Mouse (Mus musculus): Measurements from ENCODE around the gene Ddx54.
A peak's percentile ranks its signal among the peaks of the same experiment; 100 is the strongest.

The Ddx54 gene

DNA sequence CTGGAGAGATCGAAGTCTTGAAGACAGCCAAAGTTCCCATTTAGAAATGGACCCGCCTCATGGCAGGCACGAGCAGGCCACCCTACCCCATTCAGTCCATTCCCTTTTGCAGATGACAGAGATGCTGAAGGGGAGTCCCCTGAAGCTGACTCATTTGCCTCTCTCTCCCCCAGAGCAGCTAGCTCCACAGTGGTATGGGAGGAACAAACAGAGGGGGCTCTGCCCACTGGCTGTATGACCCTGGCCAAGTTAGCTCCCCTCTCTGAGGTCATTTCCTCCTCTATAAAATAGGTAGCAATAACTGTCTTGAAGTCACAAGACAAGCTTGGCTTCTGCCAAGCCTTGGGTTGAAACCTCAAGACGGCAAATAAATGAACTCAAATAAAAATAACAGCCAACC lies 29.0 kb upstream of the Ddx54 start:
- no peak for DNase-seq

- no peak for DNase-seq
Observed at GRCm38 (mm10) chr5:120584968-120585367, 27.6 kb upstream of the Ddx54 start.

DNA sequence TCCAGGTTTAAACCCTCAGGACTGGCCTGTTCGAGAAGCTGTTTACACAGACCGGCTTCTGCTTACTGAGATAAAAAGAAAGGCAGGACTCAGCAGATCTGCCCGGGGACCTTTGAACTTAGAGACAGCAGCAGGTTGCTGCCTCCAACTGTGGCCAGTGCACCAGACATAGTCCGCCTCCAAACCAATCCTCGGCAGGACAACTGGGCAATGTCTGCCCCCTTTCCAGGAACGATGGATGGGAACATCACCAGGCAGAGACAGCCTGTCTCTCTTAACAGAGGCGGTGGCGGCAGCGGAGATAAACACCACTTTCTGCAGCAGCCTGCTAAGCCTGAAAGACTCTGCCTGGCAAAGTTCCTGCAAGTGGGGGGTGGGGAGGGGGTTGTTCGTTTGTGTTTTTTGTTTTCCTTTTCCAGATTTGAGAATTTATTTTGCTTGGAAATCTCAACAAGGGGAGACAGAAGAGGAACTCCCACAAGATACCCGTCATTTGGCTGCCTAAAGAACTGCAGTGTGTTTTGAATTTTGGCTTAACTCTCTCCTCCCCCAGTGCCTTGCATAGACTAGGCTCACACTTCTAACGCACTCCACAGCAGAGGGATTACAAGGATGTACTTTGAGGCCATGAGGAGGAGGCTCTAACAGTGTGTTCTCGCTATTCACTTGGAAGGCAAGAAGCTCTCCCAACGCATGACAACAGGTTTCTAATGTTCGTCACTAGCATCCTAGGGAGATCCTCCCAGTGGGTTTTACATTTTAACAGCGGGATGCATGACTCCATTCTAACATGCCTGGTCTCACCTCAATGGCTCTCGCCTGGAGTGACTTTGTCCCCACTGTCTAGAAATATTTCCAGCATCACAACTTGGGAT lies 25.6 kb upstream of the Ddx54 start:
- no peak for DNase-seq

DNA sequence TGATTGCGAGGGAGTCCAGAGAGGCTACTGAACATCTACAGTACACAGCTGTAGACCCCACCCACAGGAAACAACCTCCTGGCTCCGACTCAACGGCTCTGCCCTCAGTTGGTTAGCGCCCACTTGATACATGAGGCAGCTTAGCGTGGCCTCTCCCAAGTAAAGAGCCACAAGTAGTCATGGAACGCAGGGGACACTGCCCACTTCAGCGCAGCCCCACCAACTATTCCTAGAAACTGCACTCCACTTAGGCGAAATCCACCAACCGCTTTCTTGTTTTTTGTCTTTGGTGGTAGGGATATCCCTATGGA lies 25.0 kb upstream of the Ddx54 start:
- DNase-seq: peak; percentile 46 to 64

DNA sequence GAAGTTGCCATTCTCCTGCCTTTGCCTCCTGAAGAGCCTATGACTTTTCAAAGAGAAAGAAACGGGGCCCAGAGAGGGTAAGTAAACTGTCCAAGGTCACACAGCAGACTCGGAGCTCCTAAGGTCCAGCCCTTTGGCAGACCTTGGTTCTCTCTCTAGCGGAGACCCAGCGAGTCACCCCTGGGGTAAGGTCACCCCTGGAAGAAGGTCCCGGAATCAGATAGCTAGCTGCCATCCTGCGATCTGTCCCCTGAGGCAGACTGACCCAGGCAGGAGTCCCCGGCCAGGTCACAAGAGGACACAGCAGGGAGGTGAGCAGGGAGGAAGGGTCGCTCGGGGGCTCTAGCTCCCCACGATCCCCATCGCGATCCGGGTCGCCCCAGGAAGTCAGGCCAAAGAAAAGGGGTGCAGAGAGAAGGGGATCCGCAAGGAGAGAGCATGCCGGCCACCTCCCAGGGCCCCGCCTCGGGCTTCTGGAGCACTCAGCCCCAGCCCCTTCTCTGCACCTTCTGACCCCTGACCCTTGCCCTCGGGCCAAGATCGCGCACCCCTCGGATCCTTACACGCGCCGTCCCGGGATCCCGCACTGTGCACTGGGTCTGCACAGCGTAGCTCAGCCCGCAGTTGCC lies 24.5 kb upstream of the Ddx54 start:
- no peak for DNase-seq

DNA sequence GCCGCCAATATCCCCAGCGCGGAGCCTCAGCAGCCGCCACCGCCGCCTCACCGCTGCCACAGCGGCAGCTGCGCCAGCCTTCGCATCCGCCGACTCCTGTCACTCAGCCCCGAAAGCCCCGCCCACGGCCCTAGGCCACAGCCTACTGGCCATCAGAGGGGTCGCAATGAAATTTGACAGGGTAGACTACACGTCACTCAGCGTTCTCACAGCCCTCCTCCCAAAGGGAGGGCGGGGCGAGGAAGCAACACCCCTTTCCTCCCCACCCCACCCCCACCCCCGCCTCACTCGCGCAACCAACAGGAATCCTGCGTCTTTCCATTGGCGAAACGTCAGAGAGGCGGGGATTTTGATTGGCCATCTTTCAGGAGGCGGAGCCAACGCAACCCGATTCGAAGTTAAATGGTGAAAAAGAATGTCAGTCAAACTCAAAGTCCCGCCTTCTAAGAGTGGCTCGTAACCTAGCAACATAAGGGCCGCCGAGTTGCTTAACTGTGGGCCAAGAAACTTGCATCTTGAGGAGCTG lies 23.9 kb upstream of the Ddx54 start, which contains the start of the genes Tpcn1 and Iqcd:
Tpcn1 (minus strand) TSS at position 105 of the 526 bp plus-strand sequence.
Iqcd (plus strand) TSS at position 448 of the 526 bp plus-strand sequence.
- DNase-seq: peak; percentile 99 to 100

GRCm38 (mm10) chr5:120590356-120591010 lies 22.1 kb upstream of the Ddx54 start:
- no peak for DNase-seq

- no peak for DNase-seq
Observed at GRCm38 (mm10) chr5:120592141-120592540, 20.4 kb upstream of the Ddx54 start.

DNA sequence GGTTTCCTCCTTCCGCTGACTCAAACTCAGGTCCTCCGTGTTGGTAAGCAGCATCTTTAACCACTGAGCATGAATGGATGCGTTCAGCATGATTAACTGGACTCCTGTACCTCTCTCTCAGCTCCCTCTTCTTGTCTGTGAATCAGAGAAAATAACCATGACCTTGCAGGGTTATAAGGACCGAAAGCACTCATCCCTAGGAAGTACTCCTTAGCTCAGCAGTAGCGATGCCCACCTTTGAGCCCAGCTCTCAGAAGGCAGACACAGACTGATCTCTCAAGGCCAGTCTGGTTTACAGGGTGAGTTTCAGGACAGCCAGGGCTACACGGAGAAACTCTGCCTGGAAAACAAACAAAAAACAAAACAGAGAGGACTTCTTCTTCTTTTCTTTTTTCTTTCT lies 18.1 kb upstream of the Ddx54 start:
- no peak for DNase-seq

DNA sequence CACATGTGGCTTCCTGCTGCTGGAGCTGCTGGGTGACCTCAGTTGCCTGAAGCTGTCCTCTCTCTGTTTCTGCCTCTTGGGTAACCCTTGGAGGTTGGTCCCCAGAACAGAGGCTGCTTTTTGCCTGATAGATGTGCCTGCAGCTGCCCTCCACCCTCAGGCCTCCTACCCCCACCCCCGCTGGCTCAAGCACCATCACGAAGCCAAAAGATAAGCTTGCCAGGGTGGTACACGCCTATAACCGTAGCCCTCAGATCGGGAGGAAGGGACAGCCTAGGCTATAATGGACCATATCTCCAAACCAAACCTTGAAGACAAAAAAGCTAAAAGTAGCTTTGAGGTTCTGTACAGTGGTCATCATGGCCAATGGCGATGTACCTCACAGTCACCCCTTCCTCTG lies 12.9 kb upstream of the Ddx54 start:
- no peak for DNase-seq

DNA sequence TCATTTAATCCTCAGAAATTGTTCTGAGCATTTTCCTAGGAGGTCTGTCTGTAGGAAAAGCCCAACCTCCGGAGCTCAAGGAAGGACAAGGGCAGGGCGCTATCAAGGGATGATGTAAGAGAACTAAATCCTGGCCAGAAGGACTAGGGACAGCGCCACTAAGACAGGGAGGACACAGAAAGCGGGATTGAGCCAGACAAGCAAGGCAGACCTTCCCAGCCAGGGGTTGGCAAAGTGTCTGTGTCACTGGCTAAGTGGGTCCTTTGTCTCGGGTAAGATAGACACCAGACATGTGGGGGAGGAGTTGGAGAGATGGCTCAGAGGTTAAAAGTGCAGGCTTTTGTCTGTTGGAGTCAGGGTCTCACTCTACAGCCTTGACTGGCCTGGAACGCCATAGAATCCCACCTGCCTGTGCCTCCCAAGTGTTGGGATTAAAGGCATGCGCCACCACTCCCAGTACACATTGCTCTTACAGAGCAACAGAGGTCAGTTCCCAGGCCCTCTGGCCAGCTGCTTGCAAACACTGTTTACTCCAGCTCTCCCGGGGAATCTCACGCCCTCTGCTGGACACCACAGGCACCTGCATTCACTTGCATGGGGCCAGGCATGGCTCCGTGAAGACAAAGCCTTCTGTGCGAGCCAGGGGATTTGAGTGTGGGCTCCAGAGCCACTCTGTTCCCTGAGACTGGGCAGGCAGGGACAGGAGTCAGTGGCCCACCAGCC lies 11.4 kb upstream of the Ddx54 start:
- DNase-seq: no peak

DNA sequence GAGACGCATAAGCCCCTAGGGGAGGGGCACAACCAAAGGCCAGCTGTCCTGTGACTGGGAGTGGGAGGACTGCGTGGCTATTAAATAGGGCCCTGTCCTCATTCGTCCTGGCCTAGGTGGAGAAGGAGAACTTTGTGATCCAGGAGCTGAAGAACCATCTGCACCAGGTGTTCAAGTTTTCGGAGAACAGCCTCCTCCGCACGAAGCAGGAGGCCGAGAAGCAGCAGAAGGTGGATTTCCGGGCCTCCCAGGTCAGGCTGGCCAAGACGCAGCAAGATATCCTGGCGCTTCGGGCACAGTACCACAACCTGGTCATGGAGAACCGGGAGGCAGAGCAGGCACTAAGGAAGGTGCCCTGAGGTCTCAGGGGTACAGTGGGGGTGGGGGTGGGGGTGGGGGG lies 10.3 kb upstream of the Ddx54 start:
- DNase-seq: no peak

GRCm38 (mm10) chr5:120603515-120603914 lies 9.0 kb upstream of the Ddx54 start:
- DNase-seq: no peak

DNA sequence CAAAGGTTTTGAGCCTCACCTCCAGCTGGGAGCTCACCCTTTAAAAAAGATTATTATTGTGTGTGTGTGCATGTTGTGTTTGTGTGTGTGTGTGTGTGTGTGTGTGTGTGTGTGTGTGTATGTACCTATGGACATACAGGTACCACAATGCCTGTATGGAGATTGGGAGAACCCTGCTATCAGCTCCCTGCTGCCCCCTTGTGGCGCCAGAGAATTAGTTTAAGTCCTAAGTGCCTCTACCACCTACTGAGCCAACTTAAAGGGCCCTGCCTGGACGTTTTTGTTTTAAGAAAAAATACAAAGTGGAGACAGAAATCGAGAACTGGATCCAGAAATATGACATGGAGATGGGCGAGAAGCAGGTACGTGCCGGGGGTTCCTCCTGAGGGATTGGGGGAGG lies 7.7 kb upstream of the Ddx54 start:
- peak; percentile 49 to 64 for DNase-seq

DNA sequence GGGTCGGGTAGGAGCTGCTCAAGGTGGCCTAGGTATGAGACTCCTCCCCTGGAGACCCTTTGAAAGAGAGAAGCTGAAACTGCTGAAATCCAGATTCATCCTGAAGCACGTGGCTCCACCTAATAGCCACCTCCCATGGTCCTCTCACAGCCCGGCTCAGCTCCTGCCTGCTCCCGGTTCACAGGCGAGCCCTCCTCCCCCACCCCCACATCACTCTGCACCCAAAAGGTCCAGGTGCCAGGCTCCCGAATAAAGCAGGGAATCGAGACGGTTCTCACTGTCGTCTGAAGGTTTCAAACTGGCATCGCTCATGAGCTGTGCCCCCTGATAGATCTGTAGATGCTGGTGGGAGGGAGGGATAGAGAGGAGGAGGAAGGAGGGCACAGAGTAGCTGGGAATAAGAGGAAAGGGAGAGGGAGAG lies 7.3 kb upstream of the Ddx54 start:
- DNase-seq: no peak

DNA sequence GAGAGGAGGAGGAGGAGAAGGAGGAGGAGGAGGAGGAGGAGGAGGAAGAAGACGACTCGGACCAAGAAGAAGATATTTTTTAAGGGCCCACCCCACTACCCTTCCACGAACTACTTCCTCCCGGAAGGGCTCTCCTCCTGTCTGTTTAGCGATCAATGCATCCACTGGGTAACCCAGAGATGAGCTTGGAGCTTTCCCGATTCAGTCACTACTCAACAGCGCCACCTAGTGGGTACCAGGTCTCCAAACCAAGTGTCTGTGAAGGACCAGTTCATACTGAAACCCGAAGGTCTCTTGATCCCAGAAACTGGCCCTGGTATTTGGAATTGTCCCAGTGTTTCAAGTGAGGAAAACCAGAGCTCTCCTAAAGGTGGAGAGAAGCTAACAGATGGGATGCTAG lies 6.9 kb upstream of the Ddx54 start:
- peak; percentile 51 to 65 for DNase-seq

- DNase-seq: no peak
Observed at GRCm38 (mm10) chr5:120606590-120607200, 5.8 kb upstream of the Ddx54 start.

GRCm38 (mm10) chr5:120607335-120607734 lies 5.2 kb upstream of the Ddx54 start:
- no peak for DNase-seq

DNA sequence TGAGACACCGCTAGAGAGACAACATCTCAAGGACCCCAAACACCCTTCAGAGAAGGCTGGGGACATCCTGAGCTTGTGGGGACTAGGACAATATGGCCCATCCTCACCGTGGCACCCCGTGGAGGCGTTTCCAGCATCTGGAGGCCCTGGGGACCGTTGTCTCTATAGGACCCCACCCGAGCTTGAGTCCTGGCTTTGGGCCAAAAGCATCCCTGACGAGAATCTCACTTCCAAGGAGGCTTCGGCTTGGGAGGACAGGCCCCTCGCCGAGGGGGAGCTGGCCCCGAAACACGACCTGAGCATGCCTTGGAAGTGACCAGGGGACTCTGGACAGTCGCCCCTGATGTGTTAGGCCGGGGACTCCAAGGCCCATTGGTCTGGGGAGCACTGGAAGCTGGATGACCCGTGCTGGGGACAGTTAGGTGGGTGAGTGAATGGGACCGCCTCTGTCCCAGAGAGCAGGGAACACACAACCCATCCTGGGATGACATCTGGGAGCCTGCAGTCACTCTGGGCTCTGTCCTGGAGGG lies 3.2 kb upstream of the Ddx54 start:
- DNase-seq: no peak

DNA sequence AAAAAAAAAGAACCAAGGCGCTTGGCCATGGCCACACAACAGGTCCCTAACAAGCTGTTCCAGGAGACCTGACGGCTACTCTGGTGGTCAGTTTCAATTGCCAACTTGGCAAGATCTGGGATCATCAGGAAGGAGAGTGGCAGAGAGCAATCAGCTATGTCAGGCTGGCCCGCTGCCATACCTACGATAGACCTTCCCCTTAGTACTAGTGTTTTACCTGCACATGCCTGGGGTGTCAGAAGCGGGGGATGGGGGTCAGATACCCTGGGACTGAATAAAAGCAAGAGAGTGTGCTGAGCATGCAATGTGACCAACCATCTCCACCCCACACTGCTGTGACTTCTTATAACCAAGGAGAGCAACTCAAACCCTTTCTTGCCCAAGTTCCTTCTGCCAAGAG lies 1.6 kb upstream of the Ddx54 start:
- no peak for DNase-seq

DNA sequence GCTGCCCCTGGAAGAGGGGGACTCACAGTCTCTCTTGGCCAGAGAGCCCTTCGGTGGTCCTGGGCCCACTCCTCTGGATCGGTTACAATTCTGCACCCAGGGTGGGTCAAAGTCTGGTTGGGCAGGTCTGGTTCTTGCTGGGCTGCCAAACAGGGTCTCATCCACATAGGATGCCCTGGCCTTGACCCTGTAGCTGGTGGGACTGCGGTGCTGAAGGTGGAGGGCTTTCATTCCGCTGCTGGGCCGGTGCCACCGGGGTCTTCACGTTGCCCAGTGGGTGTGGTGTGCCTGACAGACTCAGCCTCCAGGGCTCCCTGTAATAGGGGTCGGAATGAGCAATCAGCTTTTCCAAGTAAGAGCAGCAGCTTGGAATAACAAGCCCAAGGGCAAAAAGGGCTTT lies 1.1 kb upstream of the Ddx54 start:
- DNase-seq: no peak
